Mouse (Mus musculus) CD4-positive, CD25-positive, alpha-beta regulatory T cell, adult 4 months (primary cell): ENCODE results near the gene Ybx1. TPM values are rescaled to one million over a fixed set of nuclear protein-coding genes. Genes with fewer than 3 reads are reported as not detected.
"Not testable (repeated sequence)": the region's sequence is repeated elsewhere in the genome, so short reads cannot be mapped to it uniquely, and the experiment has no call there.

Experiments used
- ATAC-seq: one replicate; pipeline ENCODE4 v1.8.0; 2017
- polyA plus RNA-seq, 2 experiments: library from polyadenylated mRNA; unstranded; fragments of 100-300 nt; shearing (Covaris generic); gene quantifications; one replicate each; pipeline ENCODE4 v1.2.1; 2017

Ybx1 gene
- 100 to 1,000 TPM; 152 to 163 TPM for polyA plus RNA-seq

GRCm38 (mm10) chr4:119294415-119295133, at the start of gene Ybx1:
Ybx1 (minus strand) TSS chr4:119294604.
- ATAC-seq = peak; percentile 97

GRCm38 (mm10) chr4:119338861-119339361, 44.5 kb upstream of the Ybx1 start:
- ATAC-seq = peak; percentile 79

- no peak for ATAC-seq
Measured at GRCm38 (mm10) chr4:119338422-119338821, 44.0 kb upstream of the Ybx1 start.

GRCm38 (mm10) chr4:119333487-119333886, 39.1 kb upstream of the Ybx1 start:
- no peak for ATAC-seq

GRCm38 (mm10) chr4:119320896-119321550, 26.6 kb upstream of the Ybx1 start:
- no peak for ATAC-seq

- ATAC-seq = peak; percentile 99
Measured at GRCm38 (mm10) chr4:119320131-119320830, 25.9 kb upstream of the Ybx1 start, which contains the start of gene Ppih. Ppih (minus strand) TSS chr4:119320546.

- ATAC-seq = no peak
Measured at GRCm38 (mm10) chr4:119313756-119314155, 19.4 kb upstream of the Ybx1 start.

- no peak for ATAC-seq
Measured at GRCm38 (mm10) chr4:119305418-119305817, 11.0 kb upstream of the Ybx1 start.

- ATAC-seq = no peak
Measured at GRCm38 (mm10) chr4:119303291-119303690, 8.9 kb upstream of the Ybx1 start.

GRCm38 (mm10) chr4:119301777-119302176, 7.4 kb upstream of the Ybx1 start:
- ATAC-seq = no peak

GRCm38 (mm10) chr4:119300761-119301160, 6.4 kb upstream of the Ybx1 start:
- no peak for ATAC-seq

GRCm38 (mm10) chr4:119297361-119297760, 3.0 kb upstream of the Ybx1 start:
- no peak for ATAC-seq

- ATAC-seq = no peak
Measured at GRCm38 (mm10) chr4:119295134-119295453, 690 bp upstream of the Ybx1 start.

GRCm38 (mm10) chr4:119293574-119294258, 688 bp downstream of the Ybx1 start:
- no peak for ATAC-seq

- peak; percentile 25 for ATAC-seq
Measured at GRCm38 (mm10) chr4:119292771-119293573, 1.4 kb downstream of the Ybx1 start.

- no peak for ATAC-seq
Measured at GRCm38 (mm10) chr4:119291921-119292320, 2.5 kb downstream of the Ybx1 start.

GRCm38 (mm10) chr4:119285336-119285735, 9.1 kb downstream of the Ybx1 start:
- ATAC-seq = no peak

GRCm38 (mm10) chr4:119284861-119285260, 9.5 kb downstream of the Ybx1 start:
- no peak for ATAC-seq

GRCm38 (mm10) chr4:119278784-119279183, 15.6 kb downstream of the Ybx1 start:
- ATAC-seq = not testable (repeated sequence)

GRCm38 (mm10) chr4:119275726-119276125, 18.7 kb downstream of the Ybx1 start:
- no peak for ATAC-seq

- ATAC-seq = no peak
Measured at GRCm38 (mm10) chr4:119275226-119275625, 19.2 kb downstream of the Ybx1 start.

GRCm38 (mm10) chr4:119274627-119275026, 19.8 kb downstream of the Ybx1 start:
- no peak for ATAC-seq
